Mouse (Mus musculus): ENCODE measurements around the gene Pdzrn3.

The Pdzrn3 gene

DNA sequence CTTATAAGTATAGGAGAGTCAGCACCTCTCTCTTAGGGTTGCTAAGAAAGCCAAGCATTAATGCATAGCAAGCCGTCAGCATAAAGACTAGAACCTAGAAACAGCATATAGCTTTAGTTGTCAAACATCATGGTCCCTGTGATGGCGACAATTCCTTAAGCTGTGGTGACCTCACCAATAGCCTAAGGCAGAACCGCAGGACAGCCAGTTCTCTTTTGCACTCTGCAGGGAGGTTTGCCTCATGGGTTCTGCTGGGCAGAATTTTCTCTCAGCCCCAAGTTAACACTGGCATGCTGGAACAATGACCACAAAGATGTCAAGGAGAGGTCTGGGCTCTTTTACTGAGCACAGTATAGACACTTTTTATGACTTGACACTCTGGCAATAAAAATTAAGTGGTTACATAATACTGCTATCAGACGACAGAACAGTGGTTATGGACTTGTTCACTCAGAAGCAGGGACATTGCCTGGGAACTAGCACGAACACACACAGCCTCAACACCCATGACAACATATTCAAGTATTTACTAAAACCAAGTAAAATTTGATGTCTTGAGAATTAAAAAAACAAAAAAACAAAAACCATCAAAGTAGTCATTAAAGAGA is 90.0 kb downstream of the Pdzrn3 start:
- DNase-seq = no peak

DNA sequence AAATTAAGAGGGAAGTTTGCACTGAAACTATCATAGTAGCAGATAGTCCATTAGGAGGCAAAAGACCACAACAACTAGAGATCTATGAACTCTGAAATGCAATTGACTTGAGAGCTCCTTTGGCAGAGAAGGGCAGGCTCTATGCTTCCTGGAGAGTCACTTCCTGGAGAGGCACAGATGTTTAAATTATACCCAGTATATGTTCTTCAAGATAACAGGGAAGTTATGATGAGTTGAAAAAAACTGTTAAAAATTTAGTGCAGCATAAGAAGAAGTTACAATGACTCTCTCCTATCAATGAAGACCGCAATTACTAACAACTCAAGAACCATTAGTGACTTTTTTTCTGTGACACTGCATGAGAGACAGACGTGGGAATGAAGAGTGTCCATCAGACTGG is 90.6 kb downstream of the Pdzrn3 start:
- no peak for DNase-seq

DNA sequence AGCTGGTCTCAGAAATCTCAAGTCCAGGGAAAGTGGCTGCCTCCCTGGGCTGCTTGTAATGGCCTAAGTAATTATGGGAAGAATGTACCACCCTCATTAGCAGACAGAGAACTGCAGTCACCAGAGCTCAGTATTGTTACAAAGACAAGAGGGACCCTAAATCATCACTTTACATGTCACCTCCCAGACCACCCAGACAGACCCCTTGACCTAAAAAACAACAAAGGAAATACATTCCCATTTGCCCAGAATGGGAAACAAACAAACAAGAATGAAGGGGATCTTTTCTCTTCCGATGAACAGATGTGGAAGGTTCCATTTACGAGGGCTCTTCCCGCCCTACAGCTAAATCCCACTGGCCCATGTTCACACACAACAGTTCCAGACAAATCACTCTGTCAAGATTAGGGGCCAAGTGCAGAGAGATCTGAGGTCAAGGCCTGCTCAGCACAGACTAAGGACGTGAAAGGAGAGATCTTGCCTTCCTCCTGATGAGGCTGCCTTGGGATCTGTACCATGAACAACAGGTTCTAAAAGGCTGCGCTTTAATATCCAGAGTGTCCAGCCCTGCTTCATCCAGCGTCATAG is 93.2 kb downstream of the Pdzrn3 start:
- no peak for DNase-seq

DNA sequence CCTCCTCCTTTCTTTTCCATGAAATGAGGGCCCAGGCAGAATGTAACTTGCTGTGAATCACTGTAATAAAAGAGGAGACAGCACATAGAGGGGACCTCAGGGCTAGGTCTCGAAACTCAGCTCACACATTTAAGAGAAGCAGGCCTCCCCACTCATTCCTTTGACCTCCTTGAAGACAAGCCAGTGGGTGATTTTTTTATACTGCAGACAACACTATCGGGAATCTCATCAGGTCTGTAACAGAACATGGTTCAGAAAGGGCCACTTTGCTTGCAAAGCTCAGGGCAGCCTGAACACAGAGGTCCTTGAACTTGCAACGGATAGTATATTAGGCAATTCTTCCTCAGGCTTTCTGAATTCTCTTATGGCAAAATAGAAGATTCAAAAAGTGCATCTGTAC is 93.8 kb downstream of the Pdzrn3 start:
- DNase-seq = no peak

DNA sequence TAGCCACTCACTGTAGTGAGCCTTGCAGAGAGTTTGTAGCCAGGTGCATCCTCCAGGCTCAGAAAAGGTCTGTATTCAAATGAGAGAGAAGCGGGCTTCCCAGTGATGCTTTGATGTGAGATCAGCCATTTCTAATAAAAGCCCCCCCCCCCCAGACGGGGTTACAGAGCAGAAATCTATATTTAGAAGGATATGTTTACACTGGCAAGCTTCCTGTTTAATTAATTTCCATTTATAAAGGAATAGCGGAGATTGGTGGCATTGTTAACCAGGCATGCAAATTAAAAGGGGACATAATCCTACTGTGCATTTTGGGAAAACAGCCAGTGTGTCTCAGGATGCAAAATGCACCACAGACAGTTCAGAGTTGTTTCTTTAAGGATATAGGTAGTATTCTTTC is 96.1 kb downstream of the Pdzrn3 start:
- no peak for DNase-seq

DNA sequence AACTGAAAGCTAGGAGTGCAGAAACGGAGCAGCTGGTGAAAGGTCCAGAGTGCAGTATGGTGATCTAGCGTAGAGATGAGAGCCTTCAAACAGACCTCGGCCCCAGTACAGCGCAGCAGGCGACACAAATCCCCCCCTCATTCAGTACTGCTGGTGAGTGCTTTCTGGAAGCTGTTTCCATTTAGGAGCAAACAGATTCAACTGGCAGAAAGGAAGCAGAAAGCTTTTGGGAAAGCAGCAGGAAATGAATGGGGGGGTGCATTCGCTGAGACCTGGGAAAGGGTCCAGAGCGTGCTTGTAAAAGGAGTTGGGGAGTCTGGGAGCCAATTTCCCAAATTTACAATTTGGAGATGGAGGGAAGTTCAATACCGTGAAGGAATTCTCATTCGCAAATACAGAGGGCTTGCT is 96.9 kb downstream of the Pdzrn3 start:
- DNase-seq = peak; percentile 50 to 59

DNA sequence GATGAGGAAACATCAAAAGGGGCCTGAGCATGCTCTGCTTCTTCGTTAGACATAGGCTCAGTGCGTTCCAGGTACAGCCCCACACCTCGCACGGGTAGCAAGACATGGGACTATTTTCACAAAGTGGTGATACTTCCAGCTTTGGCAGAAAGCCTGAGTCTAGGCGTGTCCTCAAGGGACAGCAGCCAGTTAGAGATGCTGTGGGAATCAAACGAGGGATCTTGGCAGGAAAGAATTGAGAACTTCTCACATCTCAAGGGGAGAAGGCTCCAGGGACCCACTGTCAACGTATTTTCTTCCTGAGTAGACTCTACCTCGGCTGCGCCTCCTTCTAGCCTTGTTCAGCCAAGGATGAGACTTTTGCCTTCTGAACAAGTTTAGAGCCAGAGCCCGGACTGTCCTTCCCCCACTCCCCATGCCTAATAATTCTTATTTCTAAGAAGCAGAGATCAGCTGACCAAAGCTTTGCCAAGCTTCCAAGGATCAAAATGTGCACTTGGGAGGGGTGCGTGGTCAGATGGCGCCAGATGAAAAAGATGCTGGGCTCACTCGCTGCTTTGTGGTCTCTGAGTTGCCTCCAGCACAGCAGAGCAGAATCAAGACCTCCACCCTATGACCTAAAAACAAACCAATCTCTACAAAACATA is 99.3 kb downstream of the Pdzrn3 start:
- no peak for DNase-seq

DNA sequence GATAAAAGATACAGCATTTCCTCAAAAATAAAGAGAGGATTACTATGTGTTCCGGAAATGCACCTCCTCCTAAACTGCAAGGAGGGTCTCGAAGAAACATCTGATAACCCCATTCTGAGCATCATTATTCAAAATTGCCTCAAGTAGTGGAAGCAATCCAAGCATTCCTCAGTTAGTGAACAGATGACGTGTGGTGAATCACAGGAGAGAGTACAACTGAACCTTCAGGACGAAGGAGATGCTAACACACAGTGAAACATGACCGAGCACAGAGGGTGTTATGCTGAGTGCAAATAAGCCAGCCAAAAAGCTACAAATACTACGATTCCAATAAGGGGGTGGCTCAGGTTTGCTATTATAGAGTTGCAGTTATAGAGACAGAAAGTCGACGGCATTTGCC is 101.4 kb downstream of the Pdzrn3 start:
- DNase-seq = no peak

DNA sequence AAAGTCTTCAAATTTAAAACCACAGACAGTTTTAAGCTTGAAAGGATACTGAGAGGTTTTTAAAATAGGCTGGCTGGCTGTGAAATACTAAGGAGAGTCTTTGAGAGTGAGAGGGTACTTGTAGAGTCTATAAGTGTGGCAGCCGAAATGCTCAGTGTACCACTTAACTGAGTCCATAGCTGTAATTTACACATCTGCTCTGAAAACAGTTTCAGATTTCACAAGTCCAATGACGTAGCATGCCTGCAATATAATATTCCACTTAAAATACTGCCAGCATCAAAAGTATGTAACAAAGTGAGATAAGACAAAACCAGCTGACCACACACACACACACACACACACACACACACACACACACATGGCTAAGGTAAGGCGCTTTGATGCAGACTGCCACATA is 101.9 kb downstream of the Pdzrn3 start:
- no peak for DNase-seq

DNA sequence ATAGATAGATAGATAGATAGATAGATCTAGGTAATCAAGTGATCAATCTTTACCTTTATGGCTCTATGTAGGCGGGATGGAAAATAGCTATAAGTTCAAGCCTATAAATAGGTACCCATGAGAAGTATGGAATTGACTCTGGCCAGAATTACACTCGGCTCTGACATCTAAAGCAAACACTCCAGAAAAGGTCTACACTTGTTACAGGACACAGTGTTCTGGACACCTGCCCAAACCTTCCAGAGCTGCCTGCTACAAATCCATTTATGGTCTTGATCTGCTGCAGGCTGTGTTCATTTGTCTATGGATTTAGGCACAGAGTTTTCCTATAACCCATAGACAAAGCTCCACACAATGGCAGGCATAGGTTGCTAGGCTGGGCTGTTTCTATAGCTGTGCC is 102.9 kb downstream of the Pdzrn3 start:
- DNase-seq = no peak

DNA sequence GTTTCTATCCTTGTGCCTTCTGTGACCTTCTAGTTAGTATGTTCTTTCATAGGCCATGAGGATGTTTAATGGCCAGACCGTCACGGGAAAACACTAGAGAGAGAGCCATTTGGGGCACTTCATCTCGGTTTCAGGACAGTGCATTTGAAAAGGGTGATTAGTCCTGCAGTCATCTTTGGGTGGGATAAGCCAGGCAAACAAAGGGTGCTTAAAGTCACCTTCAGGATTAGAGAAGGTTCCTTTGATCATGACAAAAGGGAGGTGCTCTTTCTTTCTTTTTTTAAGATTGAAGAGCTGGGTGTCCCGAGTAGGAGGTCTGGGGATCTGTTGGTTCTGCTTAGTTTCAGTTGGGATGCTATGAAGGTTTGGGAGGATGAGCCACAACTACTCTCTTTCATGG is 105.4 kb downstream of the Pdzrn3 start:
- no peak for DNase-seq

DNA sequence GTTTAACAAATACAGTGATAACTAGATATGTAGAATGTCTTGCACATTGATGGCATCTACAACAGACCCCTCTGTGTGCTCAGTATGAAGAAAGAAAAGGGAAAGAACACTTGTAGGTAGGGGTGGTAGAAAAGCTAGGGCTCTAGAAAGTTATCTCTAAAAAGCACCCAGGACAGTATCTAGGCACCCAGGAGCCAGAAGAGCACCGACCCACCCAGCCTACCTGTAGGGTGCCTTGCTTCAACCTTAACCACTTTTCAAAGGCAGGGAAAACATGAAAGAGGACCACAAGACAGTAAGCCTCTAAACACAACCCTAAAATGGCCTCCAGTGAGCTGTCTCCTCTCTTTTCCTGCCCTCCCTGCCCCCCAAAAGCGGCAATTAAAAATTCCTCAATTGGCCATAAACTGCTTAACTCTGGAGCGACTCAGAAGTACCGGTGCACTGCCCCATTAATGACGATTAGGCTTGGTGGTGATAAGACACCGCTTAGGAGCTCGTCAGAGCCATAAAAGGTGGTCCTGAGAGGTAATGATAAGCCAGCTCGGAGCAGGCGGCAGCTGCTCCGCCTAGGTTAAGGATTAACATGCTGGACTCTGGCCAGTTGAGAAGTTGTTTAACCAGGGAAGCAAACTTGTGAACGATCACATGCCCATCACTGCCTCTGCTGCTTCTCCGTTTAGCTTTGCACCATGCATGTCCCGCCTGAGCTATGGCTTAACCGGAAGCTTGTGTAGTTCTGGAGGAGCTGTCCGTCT is 106.1 kb downstream of the Pdzrn3 start:
- DNase-seq = no peak

DNA sequence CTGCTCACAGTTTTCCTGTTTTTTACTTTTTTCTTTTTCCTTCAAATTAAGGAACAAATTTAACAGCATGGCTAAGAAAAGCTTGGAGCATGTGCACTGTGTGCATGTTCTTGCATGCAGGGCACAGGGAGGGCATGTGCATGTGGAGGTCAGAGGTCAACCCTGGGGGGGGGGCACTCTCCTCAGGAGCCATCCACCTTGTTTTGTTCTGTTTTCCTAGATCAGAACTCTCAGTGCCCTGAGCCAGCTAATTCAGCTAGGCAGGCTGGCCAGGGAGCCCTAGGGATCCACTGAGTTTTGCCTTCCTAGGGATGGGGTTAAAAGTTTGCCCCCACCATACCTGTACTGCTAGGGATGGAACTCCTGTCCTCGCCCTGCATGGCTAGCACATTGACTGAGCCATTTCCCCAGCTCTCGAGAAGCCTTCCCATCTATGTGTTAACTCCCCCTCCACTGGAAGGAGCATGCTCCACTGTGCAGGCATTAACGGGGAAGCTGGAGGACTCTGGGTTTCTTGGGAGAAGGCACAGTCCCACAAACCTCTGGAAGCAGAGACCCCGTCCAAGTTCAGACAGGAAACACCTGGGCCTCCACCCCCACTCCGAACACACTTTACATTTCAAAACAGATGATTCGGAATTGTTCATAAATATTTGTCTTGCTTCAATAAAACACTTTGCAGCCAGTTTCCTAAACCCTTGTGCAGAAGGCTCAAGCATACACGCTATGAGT is 107.4 kb downstream of the Pdzrn3 start:
- DNase-seq = no peak

DNA sequence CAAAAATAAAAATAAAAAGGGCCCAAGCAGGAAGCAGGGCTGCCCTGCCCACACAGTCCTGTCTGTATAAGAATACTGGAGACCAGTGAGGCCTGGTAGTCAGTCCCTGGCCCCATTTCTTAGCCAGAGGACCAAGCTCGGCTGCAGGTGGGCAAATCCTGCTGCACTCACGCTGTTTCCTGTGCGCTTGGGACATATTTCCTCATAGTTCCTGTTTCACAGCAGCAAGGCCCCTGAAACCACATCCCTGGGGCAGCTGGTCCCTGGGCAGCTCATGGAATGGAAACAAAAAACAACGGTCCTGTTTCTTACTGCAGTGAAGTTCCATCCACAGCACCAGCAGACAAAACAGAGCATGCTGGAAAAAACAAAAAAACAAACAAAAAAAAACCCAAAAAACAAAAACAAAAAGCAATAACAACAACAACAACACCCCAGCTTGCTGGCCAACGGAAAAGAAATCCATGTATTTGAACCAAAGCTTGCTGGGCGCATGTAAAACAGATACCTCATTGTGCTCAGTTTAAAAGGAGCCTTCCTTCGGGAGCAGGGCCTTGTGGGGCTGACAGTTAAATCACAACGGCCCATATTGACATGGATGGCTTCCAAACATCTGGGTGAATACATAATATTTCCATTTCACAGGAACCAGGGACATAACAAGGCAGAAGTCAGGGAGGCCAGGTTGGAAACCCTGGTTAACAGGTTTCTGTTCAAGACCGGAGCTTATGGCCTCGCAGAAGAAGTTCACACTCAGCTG is 108.2 kb downstream of the Pdzrn3 start:
- no peak for DNase-seq

DNA sequence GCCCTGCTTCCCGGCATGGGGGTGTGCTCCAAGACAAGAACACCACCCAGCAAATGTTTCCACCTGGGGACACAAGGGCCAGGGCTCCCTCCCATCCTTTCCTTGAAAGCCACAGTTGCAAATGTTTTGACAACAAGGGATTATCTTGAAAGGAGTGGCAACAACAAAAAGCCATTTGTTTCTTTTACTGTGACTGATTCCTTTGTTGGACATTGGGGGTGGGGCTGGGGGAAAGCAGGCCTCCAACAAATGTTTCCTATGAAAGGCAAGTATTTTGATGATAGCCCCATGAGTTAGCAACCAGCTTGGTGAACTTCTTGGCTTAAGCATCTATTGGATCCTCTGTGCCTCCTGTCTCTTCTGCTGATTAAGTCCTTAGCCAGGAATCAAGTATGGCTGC is 109.4 kb downstream of the Pdzrn3 start:
- no peak for DNase-seq

DNA sequence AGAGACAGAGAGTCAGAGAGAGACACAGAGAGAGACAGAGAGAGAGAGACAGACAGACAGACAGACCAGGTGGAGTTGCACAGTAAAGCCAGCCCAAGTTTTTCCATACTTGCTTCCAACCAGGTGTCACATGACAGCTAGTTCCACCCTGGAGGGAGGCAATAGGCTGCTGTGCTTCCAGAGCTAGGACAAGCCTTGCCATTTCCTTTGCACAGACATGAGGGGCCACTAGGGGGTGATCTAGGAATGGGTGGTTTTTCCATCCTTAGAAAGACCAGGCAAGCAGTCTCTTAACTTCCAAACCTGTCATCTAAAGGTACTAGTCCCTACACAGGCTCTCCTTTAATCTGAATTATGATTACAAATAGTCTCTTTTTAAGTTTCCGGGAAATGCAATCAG is 110.9 kb downstream of the Pdzrn3 start:
- DNase-seq = peak; percentile 89 to 92

DNA sequence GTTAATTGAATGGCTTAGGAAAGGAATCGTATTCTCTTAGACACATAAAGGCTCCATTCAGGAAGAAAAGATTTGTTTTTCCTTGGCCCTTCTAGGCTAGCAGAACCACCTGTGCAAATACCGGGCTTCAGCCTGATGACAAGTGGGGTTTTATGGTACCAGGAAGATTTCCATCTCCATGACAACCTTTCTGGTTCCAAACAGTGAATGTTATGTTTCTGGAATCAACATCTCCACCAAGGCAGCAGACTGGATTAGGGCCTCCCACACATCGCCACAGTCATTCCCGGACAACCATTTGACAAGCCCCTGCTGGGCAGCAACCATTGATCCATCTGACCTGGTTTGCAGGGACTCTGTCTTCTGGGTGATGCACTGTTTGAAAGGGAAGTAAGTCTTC is 114.2 kb downstream of the Pdzrn3 start:
- DNase-seq = no peak

DNA sequence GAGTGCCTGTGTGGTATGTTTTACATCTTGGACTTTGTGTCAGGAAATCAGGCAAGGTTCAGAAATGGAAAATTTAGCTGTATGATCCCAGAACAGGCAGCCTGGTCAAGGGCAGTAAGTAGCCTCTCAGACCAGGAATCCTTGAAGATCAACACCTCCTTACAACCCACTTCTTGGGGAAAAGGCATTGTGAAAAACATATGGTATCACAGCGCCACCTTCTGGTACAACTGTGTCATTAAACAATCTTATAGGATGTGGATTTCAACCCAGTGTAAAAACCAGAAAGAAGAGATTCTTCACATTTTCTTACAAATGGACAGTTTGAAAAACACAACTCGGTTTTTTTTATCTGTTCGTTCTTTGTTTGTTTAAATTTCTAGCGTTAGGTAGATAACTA is 116.2 kb downstream of the Pdzrn3 start:
- peak; percentile 80 to 88 for DNase-seq

DNA sequence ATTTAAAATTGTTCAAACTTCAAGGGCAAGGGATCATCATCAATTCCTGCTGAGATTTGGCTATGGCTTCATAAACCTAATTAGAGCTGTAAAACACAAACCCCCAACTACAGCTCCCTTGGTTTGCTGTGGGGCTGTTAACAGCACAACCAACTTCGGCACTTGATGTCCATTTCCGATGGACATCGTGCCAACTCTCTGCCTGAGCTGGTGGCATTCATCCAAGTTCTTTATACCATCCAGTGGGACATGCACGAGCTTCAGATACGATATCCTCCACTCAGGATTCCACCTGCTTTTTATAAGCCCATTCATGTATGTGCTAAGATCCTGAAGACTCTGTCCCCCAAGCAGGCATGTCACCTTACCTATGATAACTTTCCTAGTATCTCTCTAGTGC is 118.3 kb downstream of the Pdzrn3 start:
- DNase-seq = peak; percentile 45 to 56

DNA sequence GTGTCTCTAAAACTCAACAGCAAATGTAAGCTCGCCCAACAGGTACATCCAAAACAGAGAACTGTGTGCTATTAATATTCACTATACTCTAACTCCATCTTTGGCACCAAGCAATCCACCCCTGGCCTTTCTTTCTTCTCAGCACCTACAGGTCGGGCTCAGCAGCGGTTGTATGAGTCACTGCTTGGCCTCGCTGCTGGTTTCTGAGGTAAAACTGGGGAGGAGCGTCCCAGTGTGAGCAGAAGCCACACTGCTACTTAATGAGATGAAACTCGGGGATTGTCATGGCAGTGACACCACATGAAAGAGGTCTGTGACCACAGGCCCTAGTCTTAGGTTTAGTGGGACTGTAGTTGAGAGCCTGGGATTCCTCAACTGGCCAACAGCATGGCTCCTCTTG is 120.3 kb downstream of the Pdzrn3 start:
- DNase-seq = no peak

DNA sequence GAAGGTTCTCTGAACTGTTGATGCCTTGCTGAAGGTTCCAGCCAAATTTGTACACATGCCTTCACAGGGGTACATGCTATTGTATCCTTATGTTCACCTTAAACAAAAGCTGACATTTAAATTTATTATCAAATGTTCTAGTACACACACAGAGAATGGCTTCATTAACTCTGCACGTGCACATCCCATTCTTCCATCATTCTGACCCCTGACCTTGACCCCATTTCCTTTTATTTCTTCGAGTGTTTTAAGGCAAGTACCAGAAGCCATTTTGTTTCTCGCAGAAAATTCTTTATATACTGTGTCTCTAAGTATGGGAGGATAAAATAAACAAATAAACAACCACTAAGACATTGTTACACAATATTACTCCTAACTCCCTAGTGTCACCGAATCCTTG is 123.0 kb downstream of the Pdzrn3 start:
- DNase-seq = no peak

DNA sequence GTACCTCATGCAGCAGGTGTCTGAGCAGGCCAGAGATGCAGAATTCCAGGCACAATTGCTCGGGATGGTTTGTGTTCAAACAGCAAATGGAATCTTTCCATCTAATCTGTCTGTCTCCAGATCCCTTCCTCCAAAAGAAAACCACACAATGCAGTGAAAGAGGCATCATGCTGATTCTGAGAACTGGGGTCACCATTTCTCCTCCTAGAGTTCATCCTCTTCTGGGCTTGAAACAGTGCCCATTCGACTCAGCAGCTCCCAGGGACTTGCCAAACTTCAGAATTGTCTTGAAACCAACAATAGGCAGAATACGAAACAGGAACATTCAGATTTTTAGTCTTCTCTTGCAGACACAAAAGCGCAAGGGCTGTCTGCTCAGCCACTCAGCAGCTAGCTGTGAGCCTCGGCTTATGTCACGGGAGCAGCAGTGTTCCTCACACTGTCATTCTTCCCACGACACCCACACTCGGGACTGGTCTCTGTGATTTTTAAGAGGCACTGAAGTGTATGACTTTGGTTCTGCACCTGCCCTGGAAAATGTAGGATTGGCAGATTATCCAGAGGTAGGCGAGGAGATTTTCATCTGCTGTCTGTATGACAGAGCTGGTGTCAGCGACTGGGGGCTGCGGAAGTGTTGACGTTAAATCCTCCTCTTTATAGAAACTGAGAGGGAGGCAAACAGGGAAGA is 125.6 kb downstream of the Pdzrn3 start:
- DNase-seq = peak in 1 of 2 experiments; percentile 27

All from cerebellum, postnatal 10 days (tissue).